Mouse (Mus musculus): ENCODE results near the gene Nccrp1. TPM values are rescaled to one million over a fixed set of nuclear protein-coding genes. Genes with fewer than 3 reads are reported as not detected.
"Not testable (repeated sequence)": the region's sequence is repeated elsewhere in the genome, so short reads cannot be mapped to it uniquely, and the experiment has no call there.

Gene Nccrp1
- total RNA-seq, 1 experiment from 2014 or later = not detected

GRCm38 (mm10) chr7:28570291-28570981 lies 23.4 kb upstream of the Nccrp1 start:
- peak; percentile 65 for DNase-seq

- DNase-seq = peak; percentile 80
Measured at GRCm38 (mm10) chr7:28568253-28568652, 21.2 kb upstream of the Nccrp1 start.

GRCm38 (mm10) chr7:28567539-28567938 lies 20.5 kb upstream of the Nccrp1 start:
- DNase-seq = no peak

- DNase-seq = no peak
Measured at GRCm38 (mm10) chr7:28565407-28565806, 18.4 kb upstream of the Nccrp1 start.

- DNase-seq = no peak
Measured at GRCm38 (mm10) chr7:28562951-28563350, 15.9 kb upstream of the Nccrp1 start.

- DNase-seq = no peak
Measured at GRCm38 (mm10) chr7:28562371-28562770, 15.3 kb upstream of the Nccrp1 start.

- no peak for DNase-seq
Measured at GRCm38 (mm10) chr7:28561967-28562366, 14.9 kb upstream of the Nccrp1 start.

GRCm38 (mm10) chr7:28560856-28561255 lies 13.8 kb upstream of the Nccrp1 start:
- DNase-seq = no peak

- peak; percentile 65 for DNase-seq
Measured at GRCm38 (mm10) chr7:28558486-28558885, 11.4 kb upstream of the Nccrp1 start.

GRCm38 (mm10) chr7:28557708-28558107 lies 10.7 kb upstream of the Nccrp1 start:
- DNase-seq = no peak

- no peak for DNase-seq
Measured at GRCm38 (mm10) chr7:28557069-28557468, 10.0 kb upstream of the Nccrp1 start.

GRCm38 (mm10) chr7:28555939-28556535 lies 9.0 kb upstream of the Nccrp1 start:
- DNase-seq = no peak

- DNase-seq = no peak
Measured at GRCm38 (mm10) chr7:28553076-28553475, 6.0 kb upstream of the Nccrp1 start.

- DNase-seq = no peak
Measured at GRCm38 (mm10) chr7:28547628-28548027, 574 bp upstream of the Nccrp1 start.

- no peak for DNase-seq
Measured at GRCm38 (mm10) chr7:28546649-28547048, 405 bp downstream of the Nccrp1 start.

GRCm38 (mm10) chr7:28545891-28546210 lies 1.2 kb downstream of the Nccrp1 start:
- DNase-seq = peak; percentile 56

GRCm38 (mm10) chr7:28545048-28545890 lies 1.8 kb downstream of the Nccrp1 start:
- DNase-seq = peak; percentile 37

GRCm38 (mm10) chr7:28544051-28544601 lies 2.9 kb downstream of the Nccrp1 start:
- DNase-seq = peak; percentile 40

GRCm38 (mm10) chr7:28540526-28540925 lies 6.5 kb downstream of the Nccrp1 start, which contains the start of gene Sycn:
Gene Sycn (plus strand): TSS chr7:28540885.
- no peak for DNase-seq

- DNase-seq = not testable (repeated sequence)
Measured at GRCm38 (mm10) chr7:28538886-28539285, 8.2 kb downstream of the Nccrp1 start.

- DNase-seq = no peak
Measured at GRCm38 (mm10) chr7:28532005-28532404, 15.0 kb downstream of the Nccrp1 start.

- peak; percentile 93 for DNase-seq
Measured at GRCm38 (mm10) chr7:28527922-28528719, 18.9 kb downstream of the Nccrp1 start.

All from adrenal gland, postnatal 14 days (tissue).